Mouse (Mus musculus) urinary bladder, postnatal 36 days (tissue): ENCODE results near the gene Ltbp1.

ENCODE experiments used
- DNase-seq, 2 experiments: peaks; one replicate each; pipeline ENCODE4 v3.0.0; 2022; ENCODE audit warnings: low spot score in 2 of 2, mixed read lengths in 1 of 2

The Ltbp1 gene

GRCm38 (mm10) chr17:75235781-75236180 is 230.4 kb downstream of the Ltbp1 start:
- no peak for DNase-seq

DNA sequence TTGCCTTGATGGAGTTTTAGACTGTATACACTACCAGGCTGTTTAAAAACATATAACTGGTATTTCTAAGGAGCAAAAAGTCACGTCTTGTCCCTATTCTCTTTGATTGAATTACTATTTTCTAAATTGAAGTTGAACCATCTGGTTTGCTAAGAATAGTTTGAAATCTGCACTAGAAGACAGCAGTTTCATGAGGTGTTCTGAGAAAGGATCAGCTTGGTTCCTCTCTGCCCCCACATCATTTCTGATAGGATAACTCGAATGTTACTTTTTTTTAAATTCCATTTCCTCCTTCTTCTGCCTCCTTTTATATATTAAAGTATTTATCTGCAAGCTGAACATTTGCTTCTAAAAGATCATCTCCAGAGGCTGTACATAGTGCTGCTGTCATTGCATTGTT is 231.2 kb downstream of the Ltbp1 start:
- no peak for DNase-seq

DNA sequence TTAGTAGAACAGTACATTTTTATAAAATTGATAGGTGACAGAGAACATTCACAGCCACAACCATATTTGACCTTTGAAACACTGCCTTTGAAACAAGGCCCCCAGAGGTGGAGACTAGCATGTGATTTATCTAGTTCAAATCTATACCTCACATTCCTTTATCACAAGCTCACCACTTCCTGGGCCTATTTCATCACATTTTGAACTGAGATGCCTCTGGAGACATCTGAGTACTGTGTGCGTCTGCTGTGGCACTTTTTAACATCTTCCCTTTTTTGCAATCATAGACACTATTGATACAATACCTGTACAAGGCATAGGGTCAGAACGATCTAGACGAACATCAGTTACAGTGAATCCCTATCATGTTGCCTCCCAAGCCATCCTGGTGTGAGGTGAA is 232.1 kb downstream of the Ltbp1 start:
- no peak for DNase-seq

DNA sequence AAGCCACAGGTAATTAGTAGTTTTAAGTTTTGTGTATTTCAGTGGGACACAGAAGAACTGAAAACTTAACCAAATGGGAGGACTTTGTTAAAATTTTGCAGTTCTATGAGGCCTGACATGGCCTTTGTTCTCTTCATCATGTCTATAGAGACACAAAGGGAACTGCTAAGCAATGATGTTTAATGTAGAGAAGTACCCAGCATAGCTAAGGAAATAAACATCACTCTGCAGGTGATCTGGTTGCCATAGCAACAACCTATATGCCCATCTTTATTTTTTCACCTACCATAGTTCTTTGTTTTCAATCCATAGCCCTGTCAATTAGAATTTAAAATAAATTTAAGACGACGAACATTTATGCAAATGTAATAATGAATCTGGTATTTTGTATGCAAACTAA is 233.3 kb downstream of the Ltbp1 start:
- DNase-seq: no peak

GRCm38 (mm10) chr17:75239545-75239944 is 234.2 kb downstream of the Ltbp1 start:
- no peak for DNase-seq

- no peak for DNase-seq
Observed at GRCm38 (mm10) chr17:75242086-75242485, 236.7 kb downstream of the Ltbp1 start.

DNA sequence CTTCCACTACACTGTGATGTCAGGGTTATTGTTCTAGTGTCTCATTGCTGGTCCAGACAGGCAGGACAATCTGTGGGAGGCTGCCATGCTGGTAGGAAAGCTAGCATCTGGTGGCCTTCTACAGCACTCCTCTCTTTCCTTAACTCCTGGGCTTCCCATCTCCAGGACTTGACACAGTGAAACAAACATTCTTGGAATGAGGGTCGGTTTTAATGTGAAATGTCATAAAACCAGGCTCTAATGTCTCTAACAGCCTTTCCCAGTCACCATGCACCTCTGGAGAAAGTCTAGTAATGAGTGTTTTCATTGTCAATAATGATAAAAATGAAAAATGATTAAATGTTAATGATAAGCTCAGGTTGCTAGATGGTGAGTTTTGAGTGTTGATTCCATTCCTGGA is 237.9 kb downstream of the Ltbp1 start:
- DNase-seq: no peak

DNA sequence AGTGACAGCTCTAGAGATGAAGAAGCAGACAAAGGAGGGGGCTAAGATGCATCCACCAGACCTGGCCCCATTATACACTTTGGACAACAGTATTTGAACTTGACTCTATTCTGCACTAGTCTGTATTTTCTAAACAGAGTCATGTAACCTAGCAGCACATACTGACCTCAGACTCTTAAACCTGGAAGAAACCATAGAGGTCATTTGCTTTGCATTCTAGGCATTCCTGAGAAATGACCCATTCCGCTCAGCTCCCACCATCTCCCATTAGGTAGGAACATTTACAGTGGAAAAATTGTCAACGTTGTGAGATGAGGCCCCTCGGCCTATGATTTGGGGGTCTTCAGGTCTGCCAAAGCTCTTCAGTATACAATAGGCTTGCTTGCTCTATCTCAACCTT is 238.8 kb downstream of the Ltbp1 start:
- DNase-seq: no peak

GRCm38 (mm10) chr17:75245085-75245484 is 239.7 kb downstream of the Ltbp1 start:
- no peak for DNase-seq

GRCm38 (mm10) chr17:75248632-75249031 is 243.3 kb downstream of the Ltbp1 start:
- DNase-seq: no peak

- DNase-seq: no peak
Observed at GRCm38 (mm10) chr17:75250571-75250970, 245.2 kb downstream of the Ltbp1 start.

DNA sequence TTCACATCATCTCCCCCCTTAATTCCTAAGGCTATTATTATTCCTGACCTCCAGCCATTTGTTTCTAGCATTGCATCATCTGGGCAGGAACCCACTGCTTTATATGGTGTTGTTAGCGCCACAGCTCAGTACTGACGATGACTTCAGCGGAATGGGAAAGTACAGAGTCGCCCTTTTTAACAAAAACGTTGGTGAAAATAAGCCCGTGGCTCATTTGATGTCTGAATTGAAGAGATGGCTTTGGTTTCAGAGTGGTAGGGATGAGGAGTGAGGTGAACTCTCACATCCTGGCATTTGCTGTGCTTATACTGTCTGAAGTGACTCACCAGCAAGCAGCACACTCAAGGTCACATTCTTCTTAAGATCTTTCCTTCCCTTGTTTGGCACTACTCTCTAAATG is 245.7 kb downstream of the Ltbp1 start:
- no peak for DNase-seq

GRCm38 (mm10) chr17:75252540-75252939 is 247.2 kb downstream of the Ltbp1 start:
- no peak for DNase-seq

- DNase-seq: no peak
Observed at GRCm38 (mm10) chr17:75254909-75255308, 249.5 kb downstream of the Ltbp1 start.

DNA sequence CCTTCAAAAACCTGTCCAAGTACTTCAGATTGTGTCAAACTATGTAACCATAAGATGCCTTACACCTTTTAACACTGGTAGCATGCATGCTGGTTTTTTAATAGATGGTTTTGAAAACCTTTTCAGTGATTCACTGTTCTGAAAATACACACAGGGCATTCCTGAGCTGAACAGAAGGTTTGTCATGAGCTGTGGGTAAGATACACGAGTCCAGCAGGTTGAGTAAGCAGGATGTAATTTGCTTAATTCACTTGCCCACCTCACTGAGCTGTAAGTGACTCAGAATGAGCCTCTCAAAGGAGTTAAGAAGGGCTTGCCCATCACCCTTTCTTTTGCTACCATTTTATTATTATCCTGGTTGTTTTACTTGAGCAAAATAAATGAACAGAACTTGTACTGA is 250.6 kb downstream of the Ltbp1 start:
- DNase-seq: no peak

DNA sequence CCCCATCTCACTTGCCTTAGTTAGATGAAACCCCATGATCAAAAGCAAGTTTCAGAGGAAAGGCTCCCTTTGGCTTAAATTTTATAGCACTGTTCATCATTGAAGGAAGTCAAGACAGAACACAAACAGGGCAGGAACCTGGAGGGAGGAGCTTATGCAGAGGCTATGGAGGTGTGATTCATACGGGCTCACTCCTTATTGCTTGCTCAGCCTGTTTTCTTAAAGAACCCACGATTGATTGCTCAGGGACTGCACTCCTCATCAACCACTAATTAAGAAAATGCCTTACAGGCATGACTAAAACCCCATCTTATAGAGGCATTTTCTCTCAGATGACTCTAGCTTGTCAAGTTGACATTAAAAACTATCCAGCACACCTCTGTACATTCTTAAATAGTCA is 253.1 kb downstream of the Ltbp1 start:
- DNase-seq: no peak

GRCm38 (mm10) chr17:75263336-75263990 is 258.1 kb downstream of the Ltbp1 start:
- no peak for DNase-seq

DNA sequence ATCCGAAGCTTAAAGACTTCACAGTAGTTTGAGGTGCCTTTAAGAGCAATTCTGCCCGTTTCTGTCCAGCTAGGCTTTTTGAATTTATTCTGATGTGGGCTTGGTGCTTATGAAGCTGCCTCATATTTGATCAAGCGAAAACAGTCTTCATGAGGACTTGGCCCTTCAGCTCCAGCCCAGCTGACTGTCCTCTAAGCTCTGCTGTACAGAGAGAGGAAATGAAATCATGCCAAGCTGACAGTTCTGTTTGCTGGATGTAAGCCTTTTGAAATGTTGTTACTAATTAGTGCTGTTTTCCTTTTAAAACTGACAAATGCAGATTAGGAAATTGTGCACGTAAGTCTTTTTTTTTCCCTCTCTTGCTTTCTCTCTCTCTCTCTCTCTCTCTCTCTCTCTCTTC is 263.1 kb downstream of the Ltbp1 start:
- no peak for DNase-seq

GRCm38 (mm10) chr17:75272446-75272845 is 267.1 kb downstream of the Ltbp1 start:
- no peak for DNase-seq

DNA sequence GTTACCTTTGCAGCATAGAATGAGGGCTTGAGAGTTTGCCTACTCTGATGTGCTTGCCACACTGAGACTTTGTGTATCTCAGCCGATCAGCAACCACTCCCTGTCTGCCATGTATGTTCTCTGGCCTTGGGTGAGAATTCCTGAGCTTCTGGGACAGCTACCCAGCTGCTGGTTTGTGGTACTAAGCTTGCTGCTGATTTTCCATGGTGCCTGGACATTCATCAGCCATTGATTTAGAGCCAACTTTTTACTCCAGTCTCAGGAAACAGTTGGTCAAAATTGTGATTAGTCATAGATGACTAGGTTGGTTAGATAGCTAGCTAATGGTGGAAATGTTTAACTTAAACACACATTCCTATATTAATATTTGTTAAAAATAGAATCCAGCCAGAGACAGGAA is 267.9 kb downstream of the Ltbp1 start:
- no peak for DNase-seq

DNA sequence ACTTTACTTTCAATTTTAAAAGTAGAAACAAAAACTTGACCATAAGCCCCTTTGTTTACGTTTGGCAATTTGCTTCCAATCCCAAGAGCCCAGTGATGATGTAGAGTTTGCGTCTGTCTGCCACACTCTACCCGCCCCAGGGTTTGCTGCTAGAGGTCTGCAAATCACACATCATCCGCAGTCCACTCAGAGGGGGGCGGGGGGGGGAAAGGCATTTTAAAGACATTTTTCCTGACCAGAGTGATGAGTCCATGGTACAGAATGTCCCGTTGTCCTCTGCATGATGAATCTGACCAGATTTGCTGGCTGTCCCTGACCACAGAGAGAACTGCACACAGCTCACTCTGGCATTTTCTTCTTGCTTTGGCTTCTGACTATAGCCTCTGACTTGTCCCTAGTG is 269.9 kb downstream of the Ltbp1 start:
- DNase-seq: no peak

DNA sequence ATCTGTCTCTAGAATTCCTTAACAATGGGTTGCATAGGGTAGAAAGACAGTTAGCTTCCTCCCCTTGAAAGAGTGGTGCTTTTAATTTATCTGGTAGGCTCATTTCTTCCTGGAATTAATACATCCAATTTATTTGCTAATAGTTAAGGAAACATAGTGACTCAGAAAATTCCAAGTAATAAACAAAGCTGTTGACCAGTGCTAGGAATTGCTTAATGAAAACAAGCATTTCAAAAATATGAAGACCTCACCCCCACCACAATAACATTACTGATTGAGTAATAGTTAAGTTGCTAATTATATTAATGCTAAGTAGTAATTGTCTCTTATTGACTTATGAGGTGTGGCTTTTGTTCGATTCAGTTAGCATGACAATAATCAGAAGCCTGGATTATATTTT is 272.7 kb downstream of the Ltbp1 start:
- DNase-seq: no peak

DNA sequence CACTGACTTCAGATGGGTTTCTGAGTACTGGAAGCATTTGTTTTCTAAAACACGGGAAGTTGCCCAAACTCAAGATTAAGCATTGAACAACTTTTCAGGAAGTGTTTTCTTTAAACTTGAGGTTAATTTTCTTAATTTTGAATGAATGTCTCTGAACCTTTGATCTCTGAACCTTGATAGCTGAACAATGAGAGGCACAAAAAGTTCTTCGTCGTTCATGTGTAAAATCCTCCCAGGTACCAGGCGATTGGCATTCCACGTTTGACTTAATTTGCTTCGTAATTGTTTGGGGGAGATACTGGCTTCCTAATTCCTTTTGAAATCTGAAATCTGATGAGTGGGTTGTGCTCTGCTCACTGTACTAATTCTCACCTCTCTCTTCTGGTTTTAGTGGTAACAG is 273.2 kb downstream of the Ltbp1 start:
- no peak for DNase-seq

GRCm38 (mm10) chr17:75281345-75281744 is 276.0 kb downstream of the Ltbp1 start:
- no peak for DNase-seq
